Mouse (Mus musculus): ENCODE data around the gene Pex10. TPM values are rescaled to one million over a fixed set of nuclear protein-coding genes. Genes with fewer than 3 reads are reported as not detected.

The Pex10 gene
- polyA plus RNA-seq, 1 experiment = 3.1 TPM

- Histone ChIP-seq H3K4me3 (ENCODE audit: control insufficient read depth, low read depth, low read length) (no peak overlapping the region; the same call in 1 of the 2 replicates), H3K4me1 (ENCODE audit: control insufficient read depth, insufficient read depth, low read length) (peaks cover 13% of the 10 kb centered on the region), H3K27ac (ENCODE audit: control insufficient read depth, insufficient read depth, low read depth, low read length) (no peak overlapping the region), H3K36me3 (ENCODE audit: control insufficient read depth, insufficient read depth, low read length) (no peaks in the 10 kb centered on the region), H3K27me3 (ENCODE audit: control insufficient read depth, insufficient read depth, low read length) (no peaks in the 10 kb centered on the region)
- no peak for TF ChIP-seq POLR2A (IDR thresholded peaks at IDR 0.05; ENCODE audit: control insufficient read depth, low read depth, low read length)
- TF ChIP-seq CTCF (IDR thresholded peaks at IDR 0.05; ENCODE audit: control insufficient read depth, insufficient read depth, insufficient replicate concordance, low read depth, low read length) = no peak
Observed at GRCm38 (mm10) chr4:155042606-155043288, 24.1 kb upstream of the Pex10 start.

- H3K36me3 ChIP-seq (ENCODE audit: control insufficient read depth, insufficient read depth, low read length) = no peaks in the 10 kb centered on the region
- no peak overlapping the region; the same call in 1 of the 2 replicates for H3K4me3 ChIP-seq (ENCODE audit: control insufficient read depth, low read depth, low read length)
- H3K27me3 ChIP-seq (ENCODE audit: control insufficient read depth, insufficient read depth, low read length) = no peaks in the 10 kb centered on the region
- peaks cover 13% of the 10 kb centered on the region for H3K4me1 ChIP-seq (ENCODE audit: control insufficient read depth, insufficient read depth, low read length)
- H3K27ac ChIP-seq (ENCODE audit: control insufficient read depth, insufficient read depth, low read depth, low read length) = no peak overlapping the region
- TF ChIP-seq CTCF (IDR thresholded peaks at IDR 0.05; ENCODE audit: control insufficient read depth, insufficient read depth, insufficient replicate concordance, low read depth, low read length) (no peak), POLR2A (IDR thresholded peaks at IDR 0.05; ENCODE audit: control insufficient read depth, low read depth, low read length) (no peak)
Observed at GRCm38 (mm10) chr4:155043289-155043625, 23.6 kb upstream of the Pex10 start.

DNA sequence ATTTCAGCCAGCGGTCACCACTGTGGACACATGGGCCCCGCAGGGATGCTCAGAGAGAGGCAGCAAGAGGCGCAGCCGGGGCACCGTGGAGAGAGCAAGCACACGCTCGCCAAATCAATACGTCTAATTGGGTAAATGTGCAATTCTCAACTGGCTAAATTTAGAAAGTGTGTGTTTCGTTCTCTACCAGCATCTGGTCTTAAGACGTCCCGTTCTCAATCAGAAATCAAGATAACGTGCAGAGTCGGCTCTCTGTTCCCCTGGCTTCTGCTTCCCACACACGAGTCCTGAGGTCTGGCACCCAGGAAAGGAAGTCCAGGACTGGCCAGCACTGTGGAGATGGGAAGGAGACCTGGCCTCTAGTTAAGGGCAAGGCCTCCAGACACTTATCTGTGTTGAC is 20.2 kb upstream of the Pex10 start:
- H3K27ac ChIP-seq (ENCODE audit: control insufficient read depth, insufficient read depth, low read depth, low read length) = no peak overlapping the region
- H3K4me1 ChIP-seq (ENCODE audit: control insufficient read depth, insufficient read depth, low read length) = peaks cover 13% of the 10 kb centered on the region
- TF ChIP-seq CTCF (IDR thresholded peaks at IDR 0.05; ENCODE audit: control insufficient read depth, insufficient read depth, insufficient replicate concordance, low read depth, low read length) (no peak), POLR2A (IDR thresholded peaks at IDR 0.05; ENCODE audit: control insufficient read depth, low read depth, low read length) (no peak)
- H3K4me3 ChIP-seq (ENCODE audit: control insufficient read depth, low read depth, low read length) = no peak overlapping the region
- no peaks in the 10 kb centered on the region for H3K27me3 ChIP-seq (ENCODE audit: control insufficient read depth, insufficient read depth, low read length)
- no peaks in the 10 kb centered on the region for H3K36me3 ChIP-seq (ENCODE audit: control insufficient read depth, insufficient read depth, low read length)

- no peaks in the 10 kb centered on the region; the same call in 1 of the 2 replicates for H3K4me1 ChIP-seq (ENCODE audit: control insufficient read depth, insufficient read depth, low read length)
- TF ChIP-seq CTCF (IDR thresholded peaks at IDR 0.05; ENCODE audit: control insufficient read depth, insufficient read depth, insufficient replicate concordance, low read depth, low read length) = no peak
- no peak for TF ChIP-seq POLR2A (IDR thresholded peaks at IDR 0.05; ENCODE audit: control insufficient read depth, low read depth, low read length)
- H3K27ac ChIP-seq (ENCODE audit: control insufficient read depth, insufficient read depth, low read depth, low read length) = no peak overlapping the region
- no peaks in the 10 kb centered on the region for H3K27me3 ChIP-seq (ENCODE audit: control insufficient read depth, insufficient read depth, low read length)
- H3K36me3 ChIP-seq (ENCODE audit: control insufficient read depth, insufficient read depth, low read length) = no peaks in the 10 kb centered on the region
- H3K4me3 ChIP-seq (ENCODE audit: control insufficient read depth, low read depth, low read length) = no peak overlapping the region
Observed at GRCm38 (mm10) chr4:155050116-155050515, 16.7 kb upstream of the Pex10 start.

DNA sequence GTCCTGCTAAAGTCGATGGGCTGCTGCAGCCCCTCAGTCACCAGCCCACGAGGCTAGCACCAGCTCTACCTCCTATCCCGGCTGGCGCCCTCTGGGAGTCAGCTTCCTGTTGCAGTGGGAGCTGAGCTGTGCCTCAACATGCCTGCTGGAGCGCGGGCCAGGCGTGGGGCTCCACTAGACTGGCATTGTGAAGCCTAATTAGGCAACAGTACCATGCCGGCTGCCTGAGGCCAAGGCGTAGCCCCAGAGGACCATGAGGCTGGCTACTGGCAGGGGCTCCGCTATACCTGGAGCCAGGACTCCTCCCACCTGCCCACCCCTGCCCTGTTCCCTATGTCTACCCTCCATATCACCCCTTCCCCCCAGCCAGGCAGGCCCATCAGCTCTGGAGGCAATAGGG is 10.1 kb upstream of the Pex10 start, which contains the start of gene Plch2:
Gene Plch2, minus strand, starts transcription at position 61 of the 400 bp plus-strand sequence.
- Histone ChIP-seq H3K36me3 (ENCODE audit: control insufficient read depth, insufficient read depth, low read length) (no peaks in the 10 kb centered on the region), H3K27me3 (ENCODE audit: control insufficient read depth, insufficient read depth, low read length) (no peaks in the 10 kb centered on the region), H3K4me1 (ENCODE audit: control insufficient read depth, insufficient read depth, low read length) (no peaks in the 10 kb centered on the region; the same call in 1 of the 2 replicates), H3K4me3 (ENCODE audit: control insufficient read depth, low read depth, low read length) (no peak within 1 kb of the TSS), H3K27ac (ENCODE audit: control insufficient read depth, insufficient read depth, low read depth, low read length) (no peak within 1 kb of the TSS)
- no peak for TF ChIP-seq CTCF (IDR thresholded peaks at IDR 0.05; ENCODE audit: control insufficient read depth, insufficient read depth, insufficient replicate concordance, low read depth, low read length)
- TF ChIP-seq POLR2A (IDR thresholded peaks at IDR 0.05; ENCODE audit: control insufficient read depth, low read depth, low read length) = no peak

GRCm38 (mm10) chr4:155058325-155058724 is 8.5 kb upstream of the Pex10 start:
- Histone ChIP-seq H3K36me3 (ENCODE audit: control insufficient read depth, insufficient read depth, low read length) (no peaks in the 10 kb centered on the region), H3K27ac (ENCODE audit: control insufficient read depth, insufficient read depth, low read depth, low read length) (no peak overlapping the region), H3K4me1 (ENCODE audit: control insufficient read depth, insufficient read depth, low read length) (no peaks in the 10 kb centered on the region; the same call in 1 of the 2 replicates), H3K4me3 (ENCODE audit: control insufficient read depth, low read depth, low read length) (no peak overlapping the region), H3K27me3 (ENCODE audit: control insufficient read depth, insufficient read depth, low read length) (no peaks in the 10 kb centered on the region)
- TF ChIP-seq CTCF (IDR thresholded peaks at IDR 0.05; ENCODE audit: control insufficient read depth, insufficient read depth, insufficient replicate concordance, low read depth, low read length) (no peak), POLR2A (IDR thresholded peaks at IDR 0.05; ENCODE audit: control insufficient read depth, low read depth, low read length) (no peak)

DNA sequence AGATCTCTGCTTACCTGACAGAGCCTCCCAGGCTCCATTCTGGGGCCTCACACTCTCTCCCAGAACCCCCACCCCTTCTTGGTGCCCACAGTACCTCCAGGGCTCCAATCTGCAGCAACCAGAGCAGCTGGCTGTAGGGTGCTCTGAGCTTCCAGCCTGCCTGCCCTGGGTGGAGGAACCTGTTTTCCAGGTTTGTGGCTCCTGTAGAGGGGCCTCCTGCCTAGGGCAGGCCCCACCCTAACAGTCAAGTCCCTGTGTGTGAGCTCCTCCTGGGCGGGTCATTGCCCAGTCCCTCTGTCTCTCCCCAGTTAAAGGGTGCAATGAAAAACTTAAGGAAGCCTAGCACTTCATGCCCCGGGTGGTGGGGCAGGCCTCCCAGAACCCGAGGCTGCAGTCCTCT is 2.9 kb upstream of the Pex10 start:
- Histone ChIP-seq H3K27me3 (ENCODE audit: control insufficient read depth, insufficient read depth, low read length) (no peaks in the 10 kb centered on the region), H3K4me3 (ENCODE audit: control insufficient read depth, low read depth, low read length) (no peak overlapping the region), H3K27ac (ENCODE audit: control insufficient read depth, insufficient read depth, low read depth, low read length) (no peak overlapping the region), H3K4me1 (ENCODE audit: control insufficient read depth, insufficient read depth, low read length) (peaks cover 16% of the 10 kb centered on the region), H3K36me3 (ENCODE audit: control insufficient read depth, insufficient read depth, low read length) (no peaks in the 10 kb centered on the region)
- TF ChIP-seq POLR2A (IDR thresholded peaks at IDR 0.05; ENCODE audit: control insufficient read depth, low read depth, low read length) (no peak), CTCF (IDR thresholded peaks at IDR 0.05; ENCODE audit: control insufficient read depth, insufficient read depth, insufficient replicate concordance, low read depth, low read length) (no peak)
